Mouse (Mus musculus): ENCODE measurements at regions not wholly inside any gene's neighbourhood (a gene's known extent, or its start where the extent isn't known, plus 50 kb on each side); places are given as distances from the start of the nearest gene placed in this dataset.

- TF ChIP-seq CTCF (conservative IDR thresholded peaks at IDR 0.05 in 1 of 2, IDR thresholded peaks at IDR 0.05 in 1 of 2; ENCODE audit: low read depth in 2 of 2, low read length in 2 of 2) (no peak), POLR2A (IDR thresholded peaks at IDR 0.05; ENCODE audit: low read depth, low read length) (no peak), ELF1 (IDR thresholded peaks at IDR 0.05; ENCODE audit: low read depth, low read length) (no peak), USF1 (IDR thresholded peaks at IDR 0.05; ENCODE audit: low read depth, low read length) (no peak), POLR2AphosphoS2 (IDR thresholded peaks at IDR 0.05; ENCODE audit: low read depth, low read length) (no peak), SMC3 (IDR thresholded peaks at IDR 0.05; ENCODE audit: low read depth, low read length) (no peak), MAFK (IDR thresholded peaks at IDR 0.05; ENCODE audit: insufficient replicate concordance, low read length) (no peak), ZKSCAN1 (IDR thresholded peaks at IDR 0.05; ENCODE audit: borderline replicate concordance, low read depth, low read length) (no peak), SIN3A (IDR thresholded peaks at IDR 0.05; ENCODE audit: low read length) (no peak), MEF2A (IDR thresholded peaks at IDR 0.05; ENCODE audit: borderline replicate concordance, low read depth, low read length) (no peak), MYC (IDR thresholded peaks at IDR 0.05; ENCODE audit: low read depth, low read length) (no peak), CHD1 (IDR thresholded peaks at IDR 0.05; ENCODE audit: low read depth, low read length) (no peak), ETS1 (conservative IDR thresholded peaks at IDR 0.05; ENCODE audit: low read depth, low read length) (no peak)
Observed at GRCm38 (mm10) chr14:72884561-72884960, 164.4 kb downstream of the Cysltr2 start.
